Mouse (Mus musculus) midbrain, embryonic 14.5 days (tissue): ENCODE results near the gene Sntn. TPM values are rescaled to one million over a fixed set of nuclear protein-coding genes. Genes with fewer than 3 reads are reported as not detected.

Experiments
- polyA plus RNA-seq: library from polyadenylated mRNA; unstranded; fragments of >200 nt; fragmentation: Nextera tagmentation; extraction: Ambion mirVana; gene quantifications from 2 replicates; pipeline ENCODE4 v1.2.1, GENCODE M21; 2014

The Sntn gene
- polyA plus RNA-seq, 1 experiment from 2014 or later: not detected

Other genes with a start within 250 kb of the Sntn start
- not detected in 2 replicates for gene Gm281, start 243.6 kb downstream of the Sntn start, polyA plus RNA-seq